Mouse (Mus musculus) forebrain, embryonic 15.5 days (tissue): ENCODE results near the gene Mtch1. TPM values are rescaled to one million over a fixed set of nuclear protein-coding genes. Genes with fewer than 3 reads are reported as not detected.

ENCODE experiments used
- ATAC-seq: fragments of 200-750 bp; cut with Nextera tagmentation; replicated peaks from 2 replicates; pipeline ENCODE4 v1.8.0; 2017; ENCODE audit warnings: mild to moderate bottlenecking, moderate TSS enrichment, moderate library complexity
- H3K27ac ChIP-seq: fragments of 300-500 bp; sonication (generic); replicated peaks from 2 replicates; pipeline ENCODE4 v1.5.1; 2015; ENCODE audit warnings: mild to moderate bottlenecking, inconsistent platforms
- H3K27me3 ChIP-seq: fragments of 300-500 bp; sonication (generic); 2 replicates; pipeline ENCODE4 v1.6.1; 2015; ENCODE audit warnings: inconsistent platforms
- H3K36me3 ChIP-seq: fragments of 300-500 bp; sonication (generic); 2 replicates; pipeline ENCODE4 v1.6.1; 2015; ENCODE audit warnings: mild to moderate bottlenecking, inconsistent platforms
- H3K4me1 ChIP-seq: fragments of 300-500 bp; sonication (generic); 2 replicates; pipeline ENCODE4 v1.6.1; 2015; ENCODE audit warnings: inconsistent platforms
- H3K4me2 ChIP-seq: fragments of 300-500 bp; sonication (generic); replicated peaks from 2 replicates; pipeline ENCODE4 v1.6.1; 2015; ENCODE audit warnings: mild to moderate bottlenecking, inconsistent platforms
- H3K4me3 ChIP-seq: fragments of 300-500 bp; sonication (generic); 2 replicates; pipeline ENCODE4 v1.5.1; 2015; ENCODE audit warnings: mild to moderate bottlenecking, inconsistent platforms
- H3K9ac ChIP-seq: fragments of 300-500 bp; sonication (generic); replicated peaks from 2 replicates; pipeline ENCODE4 v1.6.1; 2015; ENCODE audit warnings: mild to moderate bottlenecking, inconsistent platforms
- H3K9me3 ChIP-seq: fragments of 300-500 bp; sonication (generic); 2 replicates; pipeline ENCODE4 v1.6.1; 2016; ENCODE audit warnings: inconsistent platforms
- WGBS: fragments of 180-500 bp; shearing (Covaris S2); methylation state at CpG from one replicate; pipeline ENCODE4 v1.1.7; 2015; ENCODE audit warnings: mixed read lengths; 5-methylcytosine and 5-hydroxymethylcytosine counted together
- polyA plus RNA-seq: library from polyadenylated mRNA; unstranded; fragments of >200 nt; fragmentation: Nextera tagmentation; extraction: Ambion mirVana; gene quantifications from 2 replicates; pipeline ENCODE4 v1.2.1, GENCODE M21; 2015

The Mtch1 gene
- polyA plus RNA-seq, 1 experiment from 2014 or later = 464 TPM

GRCm38 (mm10) chr17:29300926-29301325, 46.8 kb downstream of the Mtch1 start:
- Histone ChIP-seq H3K36me3 (peaks cover 42% of the 10 kb centered on the region), H3K27ac (no peak overlapping the region), H3K9ac (no peak overlapping the region), H3K4me3 (no peak overlapping the region), H3K4me2 (no peak overlapping the region), H3K9me3 (no peaks in the 10 kb centered on the region), H3K4me1 (no peaks in the 10 kb centered on the region), H3K27me3 (no peaks in the 10 kb centered on the region)
- ATAC-seq = no peak
- WGBS = 92% methylated on average over 7 of the region's 7 CpGs

- 85% methylated on average over 4 of the region's 4 CpGs for WGBS
- H3K9me3 ChIP-seq = no peaks in the 10 kb centered on the region
- H3K27me3 ChIP-seq = no peaks in the 10 kb centered on the region
- no peak for ATAC-seq
- H3K9ac ChIP-seq = no peak overlapping the region
- H3K4me1 ChIP-seq = no peaks in the 10 kb centered on the region
- H3K27ac ChIP-seq = no peak overlapping the region
- H3K4me2 ChIP-seq = no peak overlapping the region
- peaks cover 58% of the 10 kb centered on the region for H3K36me3 ChIP-seq
- H3K4me3 ChIP-seq = no peak overlapping the region
Observed at GRCm38 (mm10) chr17:29299282-29299681, 48.5 kb downstream of the Mtch1 start.

- no peak overlapping the region for H3K4me2 ChIP-seq
- H3K9me3 ChIP-seq = no peaks in the 10 kb centered on the region
- H3K27ac ChIP-seq = no peak overlapping the region
- no peaks in the 10 kb centered on the region for H3K27me3 ChIP-seq
- no peak overlapping the region for H3K9ac ChIP-seq
- no peaks in the 10 kb centered on the region for H3K4me1 ChIP-seq
- H3K4me3 ChIP-seq = no peak overlapping the region
- peaks cover 73% of the 10 kb centered on the region for H3K36me3 ChIP-seq
- ATAC-seq = no peak
- WGBS = 85% methylated on average over 6 of the region's 6 CpGs
Observed at GRCm38 (mm10) chr17:29297813-29298212, 49.9 kb downstream of the Mtch1 start.

GRCm38 (mm10) chr17:29297321-29297720, 50.4 kb downstream of the Mtch1 start:
- 92% methylated on average over 10 of the region's 10 CpGs for WGBS
- no peaks in the 10 kb centered on the region for H3K9me3 ChIP-seq
- H3K9ac ChIP-seq = no peak overlapping the region
- H3K4me1 ChIP-seq = no peaks in the 10 kb centered on the region
- H3K27me3 ChIP-seq = no peaks in the 10 kb centered on the region
- H3K4me2 ChIP-seq = no peak overlapping the region
- H3K36me3 ChIP-seq = peaks cover 71% of the 10 kb centered on the region
- H3K27ac ChIP-seq = no peak overlapping the region
- no peak for ATAC-seq
- H3K4me3 ChIP-seq = no peak overlapping the region

GRCm38 (mm10) chr17:29295835-29296234, 51.9 kb downstream of the Mtch1 start:
- peaks cover 61% of the 10 kb centered on the region for H3K36me3 ChIP-seq
- H3K27ac ChIP-seq = no peak overlapping the region
- H3K4me1 ChIP-seq = no peaks in the 10 kb centered on the region
- H3K4me2 ChIP-seq = no peak overlapping the region
- ATAC-seq = no peak
- H3K4me3 ChIP-seq = no peak overlapping the region
- H3K9ac ChIP-seq = no peak overlapping the region
- H3K9me3 ChIP-seq = no peaks in the 10 kb centered on the region
- H3K27me3 ChIP-seq = no peaks in the 10 kb centered on the region
- WGBS = 76% methylated on average over 5 of the region's 5 CpGs

GRCm38 (mm10) chr17:29293807-29294605, 53.7 kb downstream of the Mtch1 start:
- ATAC-seq = no peak
- H3K36me3 ChIP-seq = peaks cover 51% of the 10 kb centered on the region

GRCm38 (mm10) chr17:29292996-29293395, 54.7 kb downstream of the Mtch1 start:
- Histone ChIP-seq H3K36me3 (peaks cover 51% of the 10 kb centered on the region), H3K4me2 (no peak overlapping the region), H3K9ac (no peak overlapping the region), H3K4me1 (no peaks in the 10 kb centered on the region), H3K9me3 (no peaks in the 10 kb centered on the region), H3K27ac (no peak overlapping the region), H3K27me3 (no peaks in the 10 kb centered on the region), H3K4me3 (no peak overlapping the region)
- WGBS = 92% methylated on average over 3 of the region's 3 CpGs
- ATAC-seq = no peak

More at GRCm38 (mm10) chr17:29293807-29294605, 53.7 kb downstream of the Mtch1 start:
- Histone ChIP-seq H3K4me1 (no peaks in the 10 kb centered on the region), H3K9me3 (no peaks in the 10 kb centered on the region), H3K4me3 (no peak overlapping the region), H3K27ac (no peak overlapping the region), H3K27me3 (no peaks in the 10 kb centered on the region), H3K9ac (no peak overlapping the region), H3K4me2 (no peak overlapping the region)
- WGBS = 83% methylated on average over 9 of the region's 9 CpGs

- Histone ChIP-seq H3K4me2 (no peak overlapping the region), H3K9me3 (no peaks in the 10 kb centered on the region), H3K36me3 (peaks cover 42% of the 10 kb centered on the region), H3K27ac (no peak overlapping the region), H3K27me3 (no peaks in the 10 kb centered on the region), H3K9ac (no peak overlapping the region), H3K4me3 (no peak overlapping the region), H3K4me1 (no peaks in the 10 kb centered on the region)
- 85% methylated on average over 7 of the region's 7 CpGs for WGBS
- no peak for ATAC-seq
Observed at GRCm38 (mm10) chr17:29291793-29292192, 55.9 kb downstream of the Mtch1 start.

GRCm38 (mm10) chr17:29282216-29282952, 65.3 kb downstream of the Mtch1 start:
- Histone ChIP-seq H3K4me2 (no peak overlapping the region), H3K36me3 (peaks cover 20% of the 10 kb centered on the region), H3K27me3 (no peaks in the 10 kb centered on the region), H3K27ac (peak overlapping the region; percentile 47), H3K9me3 (no peaks in the 10 kb centered on the region), H3K4me3 (no peak overlapping the region), H3K9ac (no peak overlapping the region), H3K4me1 (peaks cover 13% of the 10 kb centered on the region)
- ATAC-seq = peak; percentile 71
- WGBS = 16% methylated on average over 21 of the region's 21 CpGs

Other genes with a start within 250 kb of the Mtch1 start
- gene Rab44, start 233.8 kb downstream of the Mtch1 start, polyA plus RNA-seq = 0.05 TPM in 1 of 2 replicates, not detected in the other
- 21.3 and 24.9 TPM in 2 replicates for gene Cpne5, start 109.8 kb downstream of the Mtch1 start, polyA plus RNA-seq
- gene Ppil1, start 83.7 kb downstream of the Mtch1 start, polyA plus RNA-seq = 126 and 128 TPM in 2 replicates
- 96.2 and 96.4 TPM in 2 replicates for gene BC004004, start 79.1 kb downstream of the Mtch1 start, polyA plus RNA-seq
- gene Pi16, start 30.3 kb downstream of the Mtch1 start, polyA plus RNA-seq = 1.4 and 1.8 TPM in 2 replicates
- gene Fgd2, start 13.0 kb upstream of the Mtch1 start, polyA plus RNA-seq = 5.5 and 6.0 TPM in 2 replicates
- 15.6 and 17.7 TPM in 2 replicates for gene Pim1, start 142.8 kb upstream of the Mtch1 start, polyA plus RNA-seq
- gene Gm17657, start 201.7 kb upstream of the Mtch1 start, polyA plus RNA-seq = not detected in 2 replicates
- 22.3 and 22.9 TPM in 2 replicates for gene Tbc1d22b, start 201.9 kb upstream of the Mtch1 start, polyA plus RNA-seq
- 1.3 and 1.6 TPM in 2 replicates for gene Tmem217, start 204.5 kb upstream of the Mtch1 start, polyA plus RNA-seq